Mouse (Mus musculus): ENCODE measurements around the gene Mgat5. TPM values are rescaled to one million over a fixed set of nuclear protein-coding genes. Genes with fewer than 3 reads are reported as not detected.

Gene Mgat5
- total RNA-seq, 2 experiments from 2014 or later, result 51.7 to 52.0 TPM

GRCm38 (mm10) chr1:127251751-127252150 lies 46.9 kb downstream of the Mgat5 start:
- DNase-seq (ENCODE audit: extremely low spot score in 1 of 2, low spot score in 1 of 2), result no peak

GRCm38 (mm10) chr1:127257005-127257404 lies 52.2 kb downstream of the Mgat5 start:
- no peak for DNase-seq (ENCODE audit: extremely low spot score in 1 of 2, low spot score in 1 of 2)

DNA sequence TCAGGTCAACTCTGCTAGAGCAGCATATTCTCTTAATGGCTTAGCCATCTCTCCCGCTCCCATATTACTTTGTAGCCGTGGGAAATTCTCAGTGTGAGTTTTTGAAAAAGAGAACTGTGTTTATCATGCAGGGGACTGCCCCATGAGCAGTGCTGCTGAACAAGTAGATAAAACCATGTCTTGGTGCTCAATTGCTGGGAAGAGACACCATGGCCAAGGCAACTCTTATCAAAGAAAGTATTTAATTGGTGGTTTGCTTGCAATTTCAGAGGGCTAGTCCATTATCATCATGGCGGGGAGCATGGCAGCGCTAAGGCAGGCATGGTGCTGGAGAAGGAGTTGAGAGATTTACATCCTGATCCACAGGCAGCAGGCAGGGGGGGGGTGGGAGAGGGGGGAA lies 54.9 kb downstream of the Mgat5 start:
- no peak for DNase-seq (ENCODE audit: extremely low spot score in 1 of 2, low spot score in 1 of 2)

GRCm38 (mm10) chr1:127260969-127261368 lies 56.2 kb downstream of the Mgat5 start:
- no peak for DNase-seq (ENCODE audit: extremely low spot score in 1 of 2, low spot score in 1 of 2)

GRCm38 (mm10) chr1:127262170-127262837 lies 57.5 kb downstream of the Mgat5 start:
- no peak for DNase-seq (ENCODE audit: extremely low spot score in 1 of 2, low spot score in 1 of 2)

DNA sequence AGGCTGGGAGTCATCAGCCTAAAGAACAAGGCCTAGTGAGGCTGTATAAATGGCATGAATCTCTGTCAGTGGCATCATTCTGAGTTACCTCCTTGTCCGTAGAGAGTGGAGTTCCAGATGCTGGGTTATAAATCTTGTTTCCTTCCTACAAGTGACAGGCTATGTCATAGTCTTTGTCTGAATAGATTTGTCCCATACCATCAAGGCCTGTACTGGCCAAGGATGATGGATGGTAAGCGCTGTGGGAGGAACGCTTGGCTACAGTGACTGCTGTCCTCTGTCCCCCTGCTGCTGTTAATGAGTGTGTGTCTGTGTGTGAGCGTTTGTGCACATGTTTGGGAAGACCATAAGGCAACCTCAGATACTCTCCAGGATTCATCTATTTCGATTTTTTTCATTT lies 63.2 kb downstream of the Mgat5 start:
- no peak for DNase-seq (ENCODE audit: extremely low spot score in 1 of 2, low spot score in 1 of 2)

- no peak for DNase-seq (ENCODE audit: extremely low spot score in 1 of 2, low spot score in 1 of 2)
Measured at GRCm38 (mm10) chr1:127269343-127269742, 64.5 kb downstream of the Mgat5 start.

DNA sequence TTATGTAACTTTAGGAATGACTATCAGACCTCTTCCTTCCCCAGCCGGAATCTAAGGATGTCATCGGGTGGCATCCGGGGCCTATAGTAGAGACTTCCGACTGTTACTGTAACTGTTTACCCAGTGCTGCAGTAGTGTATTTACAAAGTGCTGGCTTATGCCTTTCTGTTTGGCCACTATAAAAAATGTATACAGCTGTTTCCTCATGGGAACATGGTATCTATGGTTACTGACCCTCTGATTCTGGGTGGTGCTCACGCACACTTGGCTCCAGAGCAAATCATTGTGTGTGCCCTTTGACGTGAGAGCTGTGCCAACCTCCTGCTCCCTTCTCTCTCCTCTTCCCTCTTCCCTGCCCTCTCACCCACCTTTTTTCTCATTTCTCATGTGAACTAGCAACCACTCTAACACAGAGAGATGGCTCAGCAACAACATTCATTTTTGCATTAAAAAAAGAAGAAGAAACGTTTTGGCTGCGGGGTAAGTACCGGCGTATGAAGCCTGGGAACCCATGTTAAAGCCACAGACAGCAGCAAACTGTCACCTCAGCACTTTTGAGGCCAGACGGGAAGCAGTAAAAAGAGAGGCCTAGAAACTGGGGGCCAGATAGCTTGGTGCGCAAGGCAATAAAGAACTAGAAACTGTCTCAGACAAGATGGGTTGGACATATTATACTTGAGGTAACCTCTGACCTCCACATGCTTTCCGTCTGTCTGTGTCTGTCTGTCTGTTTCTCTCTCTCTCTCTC lies 65.6 kb downstream of the Mgat5 start:
- DNase-seq (ENCODE audit: extremely low spot score in 1 of 2, low spot score in 1 of 2), result no peak

DNA sequence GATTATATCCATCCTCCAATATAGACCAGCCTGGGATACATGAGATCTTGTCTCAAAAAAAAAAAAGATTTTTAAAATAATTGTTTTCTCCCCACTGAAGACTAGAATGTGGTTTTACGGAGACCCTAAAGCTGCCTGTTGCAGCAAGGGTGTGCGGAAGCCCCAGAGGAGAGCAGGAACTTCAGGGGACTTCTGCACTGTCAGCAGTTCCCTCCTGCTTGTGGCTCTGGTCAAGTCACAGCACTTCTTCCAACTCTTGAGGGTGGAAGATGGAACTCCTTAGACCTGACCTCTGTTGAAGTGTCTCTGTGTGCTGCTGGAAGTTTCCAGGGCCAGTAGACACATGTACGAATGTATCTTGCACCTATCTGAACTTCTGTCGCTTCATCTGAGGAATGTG lies 66.3 kb downstream of the Mgat5 start:
- no peak for DNase-seq (ENCODE audit: extremely low spot score in 1 of 2, low spot score in 1 of 2)

DNA sequence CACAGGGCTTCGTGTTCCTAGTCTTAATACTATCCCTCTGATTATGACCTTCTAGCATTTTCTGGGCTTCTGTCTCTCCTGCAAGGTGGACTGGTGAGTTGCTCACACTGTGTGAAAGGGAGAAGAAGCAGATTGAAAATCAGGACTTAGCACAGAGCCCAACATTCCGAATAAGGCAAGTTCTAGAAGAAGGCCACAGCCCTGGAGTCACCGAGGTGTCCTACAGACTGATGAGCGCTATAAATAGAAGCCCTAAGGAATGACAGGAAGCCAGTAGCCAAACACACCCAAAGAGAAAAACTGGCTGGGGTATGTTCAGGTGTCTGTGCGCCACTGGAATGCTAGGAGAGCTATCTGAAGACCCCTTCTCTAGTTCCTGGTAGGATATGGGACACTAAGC lies 68.5 kb downstream of the Mgat5 start:
- no peak for DNase-seq (ENCODE audit: extremely low spot score in 1 of 2, low spot score in 1 of 2)

- DNase-seq (ENCODE audit: extremely low spot score in 1 of 2, low spot score in 1 of 2), result no peak
Measured at GRCm38 (mm10) chr1:127275572-127276324, 70.9 kb downstream of the Mgat5 start.

DNA sequence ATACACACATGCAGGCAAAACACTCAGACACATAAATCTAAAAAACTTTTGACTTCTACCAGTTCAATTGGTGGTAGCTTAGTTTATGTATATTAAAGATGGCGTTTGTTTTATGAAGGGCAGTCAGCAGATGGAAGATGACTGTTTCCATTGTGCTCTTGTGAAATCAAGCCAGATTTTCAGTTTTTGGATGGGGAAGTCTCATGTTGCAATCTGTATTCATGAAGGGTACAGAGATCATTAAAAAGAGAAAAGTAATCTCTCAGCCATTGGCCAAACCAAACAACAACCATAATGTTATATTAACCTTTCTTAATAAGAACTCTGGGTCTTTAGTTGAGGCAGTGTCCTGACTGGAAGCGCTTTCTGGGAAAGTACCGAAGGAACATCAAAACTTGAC lies 73.3 kb downstream of the Mgat5 start:
- DNase-seq (ENCODE audit: extremely low spot score in 1 of 2, low spot score in 1 of 2), result no peak

GRCm38 (mm10) chr1:127280256-127280655 lies 75.4 kb downstream of the Mgat5 start:
- DNase-seq (ENCODE audit: extremely low spot score in 1 of 2, low spot score in 1 of 2), result peak in 1 of 2 experiments; percentile 12

DNA sequence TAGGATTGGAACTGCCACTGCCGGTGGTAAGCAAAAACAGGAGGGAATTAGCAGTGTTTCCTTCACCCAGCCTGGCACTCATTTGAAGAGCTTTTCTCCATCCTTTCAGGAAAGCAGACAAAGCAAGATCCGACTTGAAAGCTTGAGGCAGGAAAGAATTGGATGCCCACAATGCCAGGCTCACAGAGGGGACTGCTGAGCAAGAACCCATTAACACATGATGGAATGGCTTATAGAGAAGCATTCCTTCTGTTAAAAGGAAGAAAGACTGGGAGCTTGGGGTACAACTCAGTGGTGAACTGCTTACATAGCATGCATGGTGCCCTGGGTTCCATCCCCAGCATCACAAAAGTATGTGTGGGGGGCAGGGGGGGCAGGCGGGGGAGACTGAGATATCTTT lies 80.2 kb downstream of the Mgat5 start:
- DNase-seq (ENCODE audit: extremely low spot score in 1 of 2, low spot score in 1 of 2), result no peak

- DNase-seq (ENCODE audit: extremely low spot score in 1 of 2, low spot score in 1 of 2), result no peak
Measured at GRCm38 (mm10) chr1:127287505-127287904, 82.7 kb downstream of the Mgat5 start.

- no peak for DNase-seq (ENCODE audit: extremely low spot score in 1 of 2, low spot score in 1 of 2)
Measured at GRCm38 (mm10) chr1:127290879-127291278, 86.1 kb downstream of the Mgat5 start.

DNA sequence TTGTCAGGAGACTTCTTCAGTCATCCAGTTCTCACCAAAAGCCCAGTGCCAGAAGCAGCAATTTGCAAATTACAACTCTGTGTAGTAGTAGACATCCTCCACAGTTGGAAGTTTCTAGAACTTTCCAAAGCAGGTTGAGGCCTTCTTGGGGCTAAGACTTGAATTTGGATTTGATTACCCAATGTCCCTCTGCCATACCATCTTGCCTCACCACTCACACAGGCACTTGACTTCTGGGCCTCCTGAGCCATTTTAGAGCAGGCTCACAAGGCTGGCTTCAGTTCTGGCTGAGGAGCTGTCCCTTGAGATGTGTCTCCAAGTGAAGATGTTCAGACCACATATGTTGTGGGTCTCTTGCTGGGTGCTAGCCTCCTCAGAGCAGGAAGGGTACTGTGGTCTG lies 86.9 kb downstream of the Mgat5 start:
- no peak for DNase-seq (ENCODE audit: extremely low spot score in 1 of 2, low spot score in 1 of 2)

GRCm38 (mm10) chr1:127293286-127293685 lies 88.5 kb downstream of the Mgat5 start:
- DNase-seq (ENCODE audit: extremely low spot score in 1 of 2, low spot score in 1 of 2), result no peak

GRCm38 (mm10) chr1:127296815-127297214 lies 92.0 kb downstream of the Mgat5 start:
- DNase-seq (ENCODE audit: extremely low spot score in 1 of 2, low spot score in 1 of 2), result no peak

DNA sequence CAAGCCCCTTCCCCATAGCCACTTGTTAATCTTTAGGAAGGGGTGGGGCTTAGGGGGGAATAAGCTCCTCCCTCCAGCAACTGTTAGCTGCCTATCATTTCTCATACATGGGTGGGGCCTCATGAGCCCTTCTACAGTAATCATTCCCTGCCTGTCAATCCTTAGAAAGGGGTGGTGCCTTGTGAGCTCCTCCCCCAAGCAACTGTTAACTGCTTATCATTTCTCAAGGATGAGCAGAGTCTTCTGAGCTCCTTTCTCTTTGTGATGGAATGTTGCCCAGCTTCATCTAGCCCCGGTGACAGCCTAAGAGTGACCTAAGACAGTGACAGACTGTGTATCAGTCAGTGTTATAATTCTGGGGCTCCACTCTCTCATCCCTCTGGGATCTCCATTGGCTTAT lies 95.0 kb downstream of the Mgat5 start:
- no peak for DNase-seq (ENCODE audit: extremely low spot score in 1 of 2, low spot score in 1 of 2)

DNA sequence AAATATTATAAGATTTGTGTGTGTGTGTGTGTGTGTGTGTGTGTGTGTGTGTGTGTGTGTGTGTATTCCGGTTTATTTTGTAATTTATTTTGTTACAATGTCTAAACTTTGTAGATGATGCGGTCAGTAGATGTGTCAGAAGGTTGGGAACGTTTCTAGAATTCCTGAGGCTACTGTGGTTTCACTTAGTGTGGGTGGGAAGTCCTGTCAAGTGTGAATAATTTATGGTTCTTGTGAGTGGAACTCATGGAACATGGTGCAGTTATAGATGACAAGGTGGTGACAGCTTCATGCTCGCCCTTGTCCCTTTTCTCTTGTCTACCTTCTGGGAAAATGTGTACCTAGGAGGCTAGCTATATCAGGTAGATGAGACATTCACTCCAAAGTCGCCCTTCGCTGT lies 96.2 kb downstream of the Mgat5 start:
- no peak for DNase-seq (ENCODE audit: extremely low spot score in 1 of 2, low spot score in 1 of 2)
